In genomic region chrX:117102359-117102758, GRCm38 (mm10) we compare ENCODE assay signal across 17 mouse cellular contexts.
DNase-seq lines count a peak whose midpoint lies in the region; TF ChIP-seq lines count a peak whose summit lies in the region.
"Had no signal": no experiment of that assay in that cellular context is flagged by ENCODE, and none has a peak within 500 bp of the region (broad histone marks: within the 10 kb centered on the region; RNA-seq: fewer than 3 reads in every experiment).

No protein-coding gene starts in this region.

- H3K79me2 ChIP-seq in MEL (ENCODE audit: control insufficient read depth, insufficient read depth, low read length, poor library complexity): no peaks in the 10 kb centered on the region

- peak; percentile 36 for DNase-seq in MEL (ENCODE audit: low read depth, low spot score)
- DNase-seq in right cerebral cortex, postnatal 4 days: no peak
- DNase-seq: adrenal gland, adult 2 months; adrenal gland, adult 8-10 months; adrenal gland, postnatal 10 days; adrenal gland, postnatal 14 days; adrenal gland, postnatal 25 days; adrenal gland, postnatal 36 days; B cell, adult 2 months; cerebellum, adult 11 months; cerebellum, adult 11-12 months; cerebellum, adult 18-20 months; cerebellum, adult 2 months; cerebellum, adult 8-10 months had no signal

- TF ChIP-seq RAD21 in MEL (IDR thresholded peaks at IDR 0.05; ENCODE audit: low read depth, low read length): no peak

- H3K9me3 ChIP-seq in MEL (replicated peaks; ENCODE audit: insufficient read depth, low read length): no peaks in the 10 kb centered on the region

- peak in 1 of 2 experiments; percentile 51; a peak in 3 of 4 replicates for TF ChIP-seq EP300 in MEL (IDR thresholded peaks at IDR 0.05; ENCODE audit: low read depth in 1 of 2, low read length in 2 of 2)

- no peaks in the 10 kb centered on the region for H3K4me1 ChIP-seq in MEL (ENCODE audit: control insufficient read depth in 1 of 2, insufficient read depth in 2 of 2, low read length in 2 of 2)

- no peak overlapping the region for H3K4me3 ChIP-seq in MEL (ENCODE audit: control insufficient read depth in 1 of 2, insufficient read depth in 1 of 2, low read depth in 2 of 2, low read length in 2 of 2)

- H3K27ac ChIP-seq in MEL (ENCODE audit: control insufficient read depth, low read depth, low read length): no peak overlapping the region

- H3K36me3 ChIP-seq in MEL (ENCODE audit: control insufficient read depth in 1 of 2, insufficient read depth in 2 of 2, low read length in 2 of 2): no peaks in the 10 kb centered on the region
- H3K36me3 ChIP-seq: G1E had no signal

- no peak for TF ChIP-seq POLR2A in MEL (IDR thresholded peaks at IDR 0.05; ENCODE audit: control insufficient read depth in 1 of 2, insufficient read depth in 1 of 2, low read depth in 1 of 2, low read length in 2 of 2, poor library complexity in 1 of 2)

- no peak for TF ChIP-seq CTCF in MEL (IDR thresholded peaks at IDR 0.05 in 2 of 3, conservative IDR thresholded peaks at IDR 0.05 in 1 of 3; ENCODE audit: control insufficient read depth in 1 of 3, insufficient read depth in 1 of 3, low read depth in 2 of 3, low read length in 3 of 3, poor library complexity in 1 of 3, severe bottlenecking in 1 of 3)

- no peaks in the 10 kb centered on the region for H3K27me3 ChIP-seq in MEL (ENCODE audit: control insufficient read depth in 1 of 2, insufficient read depth in 2 of 2, low read length in 2 of 2)
- H3K27me3 ChIP-seq: CH12.LX, Patski had no signal

- H3K9ac ChIP-seq in MEL (ENCODE audit: control insufficient read depth, low read depth, low read length, poor library complexity, severe bottlenecking): no peak overlapping the region

TF ChIP-seq in MEL, 35 proteins besides CTCF, POLR2A, EP300 and RAD21:
- TF ChIP-seq ZMIZ1 (IDR thresholded peaks at IDR 0.05; ENCODE audit: low read depth, low read length): no peak
- peak; percentile 51; the same call in 1 of the 2 replicates for TF ChIP-seq TCF12 (IDR thresholded peaks at IDR 0.05; ENCODE audit: low read depth, low read length)
- TF ChIP-seq ETS1 (IDR thresholded peaks at IDR 0.05; ENCODE audit: low read depth, low read length): peak; percentile 46; the same call in 1 of the 2 replicates
